Mouse (Mus musculus): ENCODE results near the gene Dnah10. TPM values are rescaled to one million over a fixed set of nuclear protein-coding genes. Genes with fewer than 3 reads are reported as not detected.

Dnah10 gene
- polyA plus RNA-seq, 1 experiment: 16.2 TPM

DNA sequence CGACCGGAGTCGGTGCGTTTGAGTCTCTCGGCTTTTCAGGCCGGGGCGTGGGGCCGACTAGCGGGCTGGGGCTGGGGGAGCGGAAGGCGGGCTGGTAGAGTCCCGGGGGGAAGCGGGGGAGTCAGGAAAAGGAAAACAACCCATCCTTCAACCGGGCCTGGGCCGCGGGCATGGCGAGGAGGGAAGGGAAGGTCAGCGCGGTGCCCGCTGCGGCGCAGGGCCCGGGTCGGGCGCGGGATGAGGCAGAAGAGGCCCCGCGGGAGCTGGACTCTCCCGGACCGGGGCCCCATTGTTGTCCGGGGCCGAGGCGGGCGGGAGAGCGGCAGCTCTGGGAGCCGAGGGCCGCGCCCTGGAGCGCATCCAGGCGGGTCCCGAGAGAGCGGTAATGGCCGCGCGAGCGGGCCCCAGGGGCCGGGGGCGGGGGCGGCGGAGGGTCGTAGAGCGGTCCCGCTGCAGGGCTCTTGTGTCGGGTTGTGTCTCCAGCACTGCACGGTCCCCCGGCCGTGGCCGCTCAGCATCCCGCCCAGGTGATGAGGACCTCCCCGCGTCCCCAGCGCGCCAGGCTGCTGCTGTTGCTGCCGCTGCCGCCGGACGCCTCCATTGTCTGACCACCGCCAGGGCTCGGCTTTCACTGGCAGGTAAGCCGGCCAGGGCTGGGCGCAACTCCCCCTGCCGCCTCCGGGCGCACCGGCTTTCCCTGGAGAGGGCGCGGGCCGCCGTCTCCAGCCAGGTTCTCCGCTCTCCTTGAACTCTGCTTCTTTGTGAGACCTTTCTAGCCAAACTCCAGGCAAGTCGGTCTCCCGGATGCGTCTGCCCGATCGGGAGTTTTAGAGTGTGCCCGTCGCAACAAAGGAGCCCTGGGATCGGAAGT lies 138.2 kb downstream of the Dnah10 start:
- TF ChIP-seq CTCF (IDR thresholded peaks at IDR 0.05; ENCODE audit: control insufficient read depth, insufficient read depth, insufficient replicate concordance, low read depth, low read length) (no peak), POLR2A (IDR thresholded peaks at IDR 0.05; ENCODE audit: control insufficient read depth, low read depth, low read length) (no peak)
- H3K27me3 ChIP-seq (ENCODE audit: control insufficient read depth, insufficient read depth, low read length): no peaks in the 10 kb centered on the region
- peaks cover 4% of the 10 kb centered on the region for H3K4me1 ChIP-seq (ENCODE audit: control insufficient read depth, insufficient read depth, low read length)
- peak overlapping the region; percentile 94 for H3K4me3 ChIP-seq (ENCODE audit: control insufficient read depth, low read depth, low read length)
- no peaks in the 10 kb centered on the region; the same call in none of the 2 replicates for H3K36me3 ChIP-seq (ENCODE audit: control insufficient read depth, insufficient read depth, low read length)
- peak overlapping the region; percentile 59 for H3K27ac ChIP-seq (ENCODE audit: control insufficient read depth, insufficient read depth, low read depth, low read length)

DNA sequence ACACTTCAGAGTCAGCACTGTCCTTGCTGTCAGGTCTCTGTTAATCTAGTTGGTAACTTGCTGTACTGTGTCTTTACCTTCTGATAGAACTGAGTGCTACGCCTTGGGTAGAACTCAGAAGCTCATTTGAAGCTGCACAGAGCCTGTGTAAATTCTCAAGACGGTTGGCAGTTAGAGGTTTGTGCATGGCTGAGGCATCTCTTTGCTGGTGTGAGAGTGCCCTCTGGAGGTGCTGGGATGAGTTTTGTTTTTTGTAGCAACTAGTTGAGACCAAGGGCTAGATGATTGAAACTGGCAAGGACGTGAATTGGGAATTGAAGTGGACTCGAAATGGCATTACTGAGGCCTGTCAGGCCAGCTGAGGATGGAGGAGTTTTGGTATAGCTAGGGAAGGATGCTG lies 144.1 kb downstream of the Dnah10 start:
- Histone ChIP-seq H3K4me3 (ENCODE audit: control insufficient read depth, low read depth, low read length) (no peak overlapping the region), H3K27ac (ENCODE audit: control insufficient read depth, insufficient read depth, low read depth, low read length) (no peak overlapping the region), H3K4me1 (ENCODE audit: control insufficient read depth, insufficient read depth, low read length) (no peaks in the 10 kb centered on the region), H3K36me3 (ENCODE audit: control insufficient read depth, insufficient read depth, low read length) (no peaks in the 10 kb centered on the region; the same call in none of the 2 replicates), H3K27me3 (ENCODE audit: control insufficient read depth, insufficient read depth, low read length) (no peaks in the 10 kb centered on the region)
- TF ChIP-seq POLR2A (IDR thresholded peaks at IDR 0.05; ENCODE audit: control insufficient read depth, low read depth, low read length): no peak
- no peak for TF ChIP-seq CTCF (IDR thresholded peaks at IDR 0.05; ENCODE audit: control insufficient read depth, insufficient read depth, insufficient replicate concordance, low read depth, low read length)

DNA sequence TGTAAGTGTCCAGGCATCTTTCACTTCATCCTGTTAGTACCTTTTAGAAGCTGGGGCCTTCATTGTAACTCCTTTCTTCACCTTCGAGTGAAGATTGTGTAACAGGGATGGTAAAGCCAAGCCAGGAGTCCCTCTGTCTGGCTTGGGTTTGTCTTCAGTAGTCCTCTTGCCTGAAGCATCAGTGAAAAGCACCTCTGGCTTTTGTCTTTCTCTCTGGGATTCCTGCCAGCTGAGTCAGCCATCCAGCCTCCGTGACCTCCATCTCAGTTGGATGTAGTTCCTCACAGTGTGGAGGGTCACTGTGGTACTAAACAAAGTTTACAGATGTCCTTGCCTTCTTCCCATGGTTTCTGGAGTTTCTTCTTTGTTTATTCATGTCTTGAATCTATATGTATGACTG lies 147.1 kb downstream of the Dnah10 start:
- H3K4me1 ChIP-seq (ENCODE audit: control insufficient read depth, insufficient read depth, low read length): no peaks in the 10 kb centered on the region
- TF ChIP-seq CTCF (IDR thresholded peaks at IDR 0.05; ENCODE audit: control insufficient read depth, insufficient read depth, insufficient replicate concordance, low read depth, low read length) (no peak), POLR2A (IDR thresholded peaks at IDR 0.05; ENCODE audit: control insufficient read depth, low read depth, low read length) (no peak)
- no peaks in the 10 kb centered on the region; the same call in 1 of the 2 replicates for H3K36me3 ChIP-seq (ENCODE audit: control insufficient read depth, insufficient read depth, low read length)
- no peak overlapping the region for H3K4me3 ChIP-seq (ENCODE audit: control insufficient read depth, low read depth, low read length)
- H3K27ac ChIP-seq (ENCODE audit: control insufficient read depth, insufficient read depth, low read depth, low read length): no peak overlapping the region
- no peaks in the 10 kb centered on the region for H3K27me3 ChIP-seq (ENCODE audit: control insufficient read depth, insufficient read depth, low read length)

DNA sequence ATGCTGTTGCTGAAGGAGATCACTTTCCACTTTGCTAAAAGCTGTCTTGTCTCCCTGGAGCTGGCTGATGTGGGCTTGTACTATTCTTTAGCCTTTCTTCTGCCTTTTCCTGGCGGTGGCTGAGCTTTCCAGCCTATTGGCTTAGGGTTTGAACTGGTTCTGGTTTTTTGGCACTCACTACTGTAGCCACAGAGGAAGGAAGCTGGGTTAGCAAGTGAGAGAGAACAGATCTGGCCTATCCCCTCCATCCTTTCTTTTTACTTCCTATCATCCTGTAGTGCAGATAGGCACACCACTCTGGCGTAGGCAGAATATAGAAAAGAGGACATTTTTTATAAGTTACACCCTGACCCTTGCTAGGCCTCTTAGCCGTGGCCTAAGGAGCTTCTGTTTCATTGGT lies 148.2 kb downstream of the Dnah10 start:
- Histone ChIP-seq H3K4me3 (ENCODE audit: control insufficient read depth, low read depth, low read length) (no peak overlapping the region), H3K4me1 (ENCODE audit: control insufficient read depth, insufficient read depth, low read length) (no peaks in the 10 kb centered on the region), H3K27ac (ENCODE audit: control insufficient read depth, insufficient read depth, low read depth, low read length) (no peak overlapping the region), H3K36me3 (ENCODE audit: control insufficient read depth, insufficient read depth, low read length) (no peaks in the 10 kb centered on the region; the same call in 1 of the 2 replicates), H3K27me3 (ENCODE audit: control insufficient read depth, insufficient read depth, low read length) (no peaks in the 10 kb centered on the region)
- no peak for TF ChIP-seq POLR2A (IDR thresholded peaks at IDR 0.05; ENCODE audit: control insufficient read depth, low read depth, low read length)
- no peak for TF ChIP-seq CTCF (IDR thresholded peaks at IDR 0.05; ENCODE audit: control insufficient read depth, insufficient read depth, insufficient replicate concordance, low read depth, low read length)

DNA sequence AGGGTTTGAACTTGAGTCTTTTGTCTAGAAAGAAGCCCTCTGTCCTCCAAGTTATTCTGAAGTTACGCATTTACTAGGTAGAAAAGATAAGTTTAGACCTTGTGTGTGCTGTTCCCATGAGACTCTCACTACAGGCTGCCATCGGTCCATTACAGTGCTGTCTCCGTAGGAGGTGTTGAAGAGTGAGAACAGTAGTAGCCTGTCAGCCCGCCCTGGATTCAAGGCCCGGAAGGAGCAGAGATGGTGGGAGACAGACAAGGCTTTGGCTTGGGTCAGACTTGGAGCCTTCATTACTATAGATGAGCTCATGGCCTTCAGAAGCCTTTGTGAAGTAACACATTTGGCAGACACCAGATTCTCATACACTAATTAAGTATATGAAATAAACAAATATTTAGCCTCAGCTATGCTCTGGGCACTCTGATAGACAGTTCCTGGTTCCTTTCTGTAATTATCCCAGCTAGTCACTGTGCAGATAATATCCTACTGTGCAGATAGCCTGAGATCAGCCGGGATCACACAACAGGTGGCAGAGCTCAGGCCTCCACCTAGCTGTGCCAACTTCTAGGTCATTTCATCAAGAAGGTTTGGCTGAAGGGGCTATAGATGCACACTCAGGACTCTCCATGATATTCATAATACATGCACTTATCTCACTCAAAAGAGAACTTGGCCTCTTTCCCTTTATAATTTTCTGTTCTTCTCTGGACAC lies 149.2 kb downstream of the Dnah10 start:
- no peaks in the 10 kb centered on the region for H3K27me3 ChIP-seq (ENCODE audit: control insufficient read depth, insufficient read depth, low read length)
- H3K36me3 ChIP-seq (ENCODE audit: control insufficient read depth, insufficient read depth, low read length): no peaks in the 10 kb centered on the region; the same call in 1 of the 2 replicates

DNA sequence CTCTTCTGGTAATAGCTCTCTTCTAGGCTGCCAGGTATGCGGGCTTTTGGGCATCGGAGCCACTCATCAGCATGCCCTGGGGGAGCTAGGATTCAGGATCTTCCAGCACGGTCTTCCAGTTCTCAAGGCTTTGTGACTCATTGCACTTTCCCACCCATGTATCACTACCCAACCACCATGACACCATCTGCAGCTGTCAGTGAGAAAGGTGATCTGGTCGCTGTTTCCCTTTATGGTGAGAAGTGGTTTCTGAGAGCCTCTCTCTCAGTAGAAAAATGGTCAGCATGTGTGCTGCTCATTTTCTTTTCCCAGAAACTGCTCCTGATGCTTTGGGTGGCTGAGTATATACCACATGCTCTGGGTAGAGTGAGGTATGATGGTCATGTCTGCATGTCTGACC lies 154.4 kb downstream of the Dnah10 start:
- H3K27ac ChIP-seq (ENCODE audit: control insufficient read depth, insufficient read depth, low read depth, low read length): no peak overlapping the region
- peaks cover 3% of the 10 kb centered on the region; the same call in 1 of the 2 replicates for H3K36me3 ChIP-seq (ENCODE audit: control insufficient read depth, insufficient read depth, low read length)
- no peak overlapping the region for H3K4me3 ChIP-seq (ENCODE audit: control insufficient read depth, low read depth, low read length)
- no peaks in the 10 kb centered on the region for H3K27me3 ChIP-seq (ENCODE audit: control insufficient read depth, insufficient read depth, low read length)
- H3K4me1 ChIP-seq (ENCODE audit: control insufficient read depth, insufficient read depth, low read length): no peaks in the 10 kb centered on the region
- TF ChIP-seq POLR2A (IDR thresholded peaks at IDR 0.05; ENCODE audit: control insufficient read depth, low read depth, low read length) (no peak), CTCF (IDR thresholded peaks at IDR 0.05; ENCODE audit: control insufficient read depth, insufficient read depth, insufficient replicate concordance, low read depth, low read length) (no peak)

More for the DNA sequence above, 149.2 kb downstream of the Dnah10 start:
- H3K4me3 ChIP-seq (ENCODE audit: control insufficient read depth, low read depth, low read length): no peak overlapping the region
- no peaks in the 10 kb centered on the region for H3K4me1 ChIP-seq (ENCODE audit: control insufficient read depth, insufficient read depth, low read length)
- H3K27ac ChIP-seq (ENCODE audit: control insufficient read depth, insufficient read depth, low read depth, low read length): no peak overlapping the region
- no peak for TF ChIP-seq POLR2A (IDR thresholded peaks at IDR 0.05; ENCODE audit: control insufficient read depth, low read depth, low read length)
- TF ChIP-seq CTCF (IDR thresholded peaks at IDR 0.05; ENCODE audit: control insufficient read depth, insufficient read depth, insufficient replicate concordance, low read depth, low read length): no peak

DNA sequence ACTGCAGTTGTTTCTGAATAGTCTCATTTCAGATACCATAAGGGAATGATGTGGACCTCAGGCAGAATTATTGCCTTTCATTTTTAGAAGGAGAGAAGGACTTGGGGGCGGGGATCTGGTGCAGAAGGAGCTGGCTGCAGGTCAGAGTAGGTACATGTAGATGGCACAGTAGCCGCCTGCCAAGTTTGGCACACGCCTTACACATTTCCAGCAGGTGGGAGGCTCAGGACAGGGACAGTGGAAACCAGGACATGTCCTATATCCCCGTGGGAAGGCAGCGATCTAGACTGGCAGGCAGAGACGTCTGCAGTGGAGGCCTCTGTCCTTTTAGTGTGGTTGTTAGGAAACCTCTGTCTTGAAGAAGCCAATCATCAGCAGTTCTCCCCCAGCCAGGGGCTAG lies 154.9 kb downstream of the Dnah10 start:
- H3K4me3 ChIP-seq (ENCODE audit: control insufficient read depth, low read depth, low read length): no peak overlapping the region
- H3K36me3 ChIP-seq (ENCODE audit: control insufficient read depth, insufficient read depth, low read length): peaks cover 3% of the 10 kb centered on the region; the same call in 1 of the 2 replicates
- no peak overlapping the region for H3K27ac ChIP-seq (ENCODE audit: control insufficient read depth, insufficient read depth, low read depth, low read length)
- no peaks in the 10 kb centered on the region for H3K4me1 ChIP-seq (ENCODE audit: control insufficient read depth, insufficient read depth, low read length)
- TF ChIP-seq POLR2A (IDR thresholded peaks at IDR 0.05; ENCODE audit: control insufficient read depth, low read depth, low read length): no peak
- TF ChIP-seq CTCF (IDR thresholded peaks at IDR 0.05; ENCODE audit: control insufficient read depth, insufficient read depth, insufficient replicate concordance, low read depth, low read length): no peak
- H3K27me3 ChIP-seq (ENCODE audit: control insufficient read depth, insufficient read depth, low read length): no peaks in the 10 kb centered on the region
